7 mouse cellular contexts compared by ENCODE assay signal in the genomic region with DNA sequence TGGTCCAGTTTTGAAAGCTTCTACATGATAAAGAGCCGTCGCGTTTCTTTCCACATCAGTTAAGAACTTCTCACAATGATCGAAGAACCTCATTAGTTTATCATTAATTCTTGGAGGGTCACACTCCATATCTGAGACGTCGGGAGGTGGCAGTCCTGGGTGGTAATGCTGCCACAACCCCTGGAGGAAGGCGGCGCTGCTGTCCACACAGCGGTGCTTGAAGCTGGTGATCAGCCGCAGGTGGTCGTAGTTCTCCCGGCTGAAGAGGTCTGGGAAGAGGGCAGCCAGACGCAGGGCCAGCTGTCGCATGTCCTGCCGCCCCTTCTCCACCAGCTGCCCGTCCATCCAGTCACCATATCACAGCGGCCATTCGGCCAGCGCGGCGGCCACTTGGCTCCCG.
A peak's percentile ranks its signal among the peaks of the same experiment; 100 is the strongest.
DNase-seq lines count a peak whose midpoint lies in the region; ATAC-seq and TF ChIP-seq lines count a peak whose summit lies in the region.
"Not testable (repeated sequence)": the region's sequence is repeated elsewhere in the genome, so short reads cannot be mapped to it uniquely, and the experiment has no call there.

No protein-coding gene starts in this region.

- H3K4me1 ChIP-seq in hindbrain, embryonic 16.5 days (ENCODE audit: control insufficient read depth, insufficient read depth, low read depth, low read length); kidney, postnatal 0 days (replicated peaks; ENCODE audit: insufficient read depth, low read length); liver, embryonic 16.5 days (ENCODE audit: control insufficient read depth, low read depth, low read length); midbrain, embryonic 10.5 days: not testable (repeated sequence)

- not testable (repeated sequence) for H3K4me3 ChIP-seq in hindbrain, embryonic 16.5 days (ENCODE audit: low read length); kidney, postnatal 0 days (replicated peaks; ENCODE audit: low read depth, low read length); liver, embryonic 16.5 days (ENCODE audit: low read depth, low read length)
- peak overlapping the region; percentile 31; the same call in 1 of the 2 replicates for H3K4me3 ChIP-seq in midbrain, embryonic 10.5 days

- TF ChIP-seq CTCF in kidney, postnatal 0 days (IDR thresholded peaks at IDR 0.05; ENCODE audit: low read depth): not testable (repeated sequence)

- not testable (repeated sequence) for DNase-seq in kidney, postnatal 0 days (ENCODE audit: low spot score); midbrain, embryonic 10.5 days (ENCODE audit: low spot score)

- H3K9ac ChIP-seq in hindbrain, embryonic 16.5 days (ENCODE audit: low read depth, low read length); kidney, postnatal 0 days (ENCODE audit: low read depth, low read length); liver, embryonic 16.5 days (ENCODE audit: low read depth, low read length): not testable (repeated sequence)

- H3K27me3 ChIP-seq in hindbrain, embryonic 16.5 days (replicated peaks; ENCODE audit: control insufficient read depth, insufficient read depth, low read length); kidney, postnatal 0 days (ENCODE audit: insufficient read depth, low read length); liver, embryonic 16.5 days (ENCODE audit: control insufficient read depth, insufficient read depth, low read depth, low read length); midbrain, embryonic 10.5 days (ENCODE audit: low read depth, poor library complexity, severe bottlenecking): not testable (repeated sequence)

- not testable (repeated sequence) for H3K27ac ChIP-seq in hindbrain, embryonic 16.5 days (ENCODE audit: low read depth, low read length); kidney, postnatal 0 days; liver, embryonic 16.5 days (ENCODE audit: low read length); midbrain, embryonic 10.5 days (replicated peaks)

- H3K4me2 ChIP-seq in hindbrain, embryonic 16.5 days (ENCODE audit: low read length); kidney, postnatal 0 days (ENCODE audit: low read length); liver, embryonic 16.5 days (ENCODE audit: low read depth, low read length): not testable (repeated sequence)

- 34% methylated on average over 22 of the region's 22 CpGs for WGBS in hindbrain, embryonic 16.5 days
- 45% methylated on average over 22 of the region's 22 CpGs for WGBS in kidney, postnatal 0 days
- WGBS in liver, embryonic 16.5 days (ENCODE audit: insufficient replicate concordance): 28% methylated on average over 20 of the region's 22 CpGs
- 29% methylated on average over 22 of the region's 22 CpGs for WGBS in midbrain, embryonic 10.5 days

- peaks cover 22% of the 10 kb centered on the region for H3K9me3 ChIP-seq in hindbrain, embryonic 16.5 days (ENCODE audit: control insufficient read depth, low read length)
- H3K9me3 ChIP-seq in kidney, postnatal 0 days (replicated peaks; ENCODE audit: low read length); liver, embryonic 16.5 days (replicated peaks; ENCODE audit: control insufficient read depth, low read length): not testable (repeated sequence)
- H3K9me3 ChIP-seq in midbrain, embryonic 10.5 days (replicated peaks): peaks cover 48% of the 10 kb centered on the region

- H3K36me3 ChIP-seq in hindbrain, embryonic 16.5 days (ENCODE audit: control insufficient read depth, insufficient read depth, low read length); kidney, postnatal 0 days (ENCODE audit: insufficient read depth, low read length); liver, embryonic 16.5 days (ENCODE audit: control insufficient read depth, insufficient read depth); midbrain, embryonic 10.5 days: not testable (repeated sequence)

- peak; percentile 69 for ATAC-seq in common myeloid progenitor, adult 5-6 weeks (replicated peaks; ENCODE audit: low read depth, poor library complexity, severe bottlenecking)
- ATAC-seq in granulocyte monocyte progenitor cell, adult 5-6 weeks (replicated peaks; ENCODE audit: poor library complexity, severe bottlenecking): peak; percentile 77
- ATAC-seq in hindbrain, embryonic 16.5 days: 0 out of 2 replicates have a peak, but pooled peaks have one; percentile 42
- ATAC-seq in kidney, postnatal 0 days (replicated peaks; ENCODE audit: low FRiP score, low read depth): 0 out of 2 replicates have a peak, but pooled peaks have one; percentile 13
- ATAC-seq in liver, embryonic 16.5 days (ENCODE audit: low read depth): peak; percentile 48; the same call in 1 of the 2 replicates
- peak; percentile 56; the same call in 1 of the 2 replicates for ATAC-seq in monocyte, adult 5-6 weeks (replicated peaks; ENCODE audit: insufficient number of reproducible peaks, low FRiP score, low TSS enrichment, poor library complexity, severe bottlenecking)

Comparison
In these comparisons a context has a peak if more than half of its experiments do, and no peak if none do; other contexts are left out.
1. ATAC-seq: peak in every context shown above with its lines; median percentile 77 in granulocyte monocyte progenitor cell, adult 5-6 weeks; 69 in common myeloid progenitor, adult 5-6 weeks; 56 in monocyte, adult 5-6 weeks; 48 in liver, embryonic 16.5 days; 42 in hindbrain, embryonic 16.5 days; 13 in kidney, postnatal 0 days.